Mouse (Mus musculus) stomach, embryonic 14.5 days (tissue): Measurements from ENCODE around the gene Fasn. TPM values are rescaled to one million over a fixed set of nuclear protein-coding genes. Genes with fewer than 3 reads are reported as not detected.
A peak's percentile ranks its signal among the peaks of the same experiment; 100 is the strongest.

Experiments used
- ATAC-seq: fragments of 200-750 bp; cut with Nextera tagmentation; 2 replicates; pipeline ENCODE4 v1.8.0; 2017; ENCODE audit warnings: low read depth, moderate TSS enrichment; ENCODE audit not compliant: insufficient number of reproducible peaks, insufficient read depth, low FRiP score
- H3K27ac ChIP-seq: fragments of 300-500 bp; sonication (generic); 2 replicates; pipeline ENCODE4 v1.5.1; 2014; ENCODE audit warnings: mild to moderate bottlenecking, low read length, moderate library complexity, mixed read lengths
- H3K27me3 ChIP-seq: fragments of 300-500 bp; sonication (generic); 2 replicates; pipeline ENCODE4 v1.6.1; 2014; ENCODE audit warnings: low read length, control low read depth, mixed read lengths; ENCODE audit not compliant: control insufficient read depth, insufficient read depth
- H3K36me3 ChIP-seq: fragments of 300-500 bp; sonication (generic); 2 replicates; pipeline ENCODE4 v1.6.1; 2014; ENCODE audit warnings: mild to moderate bottlenecking, control low read depth, low read length, moderate library complexity, mixed read lengths; ENCODE audit not compliant: control insufficient read depth, insufficient read depth
- H3K4me1 ChIP-seq: fragments of 300-500 bp; sonication (generic); 2 replicates; pipeline ENCODE4 v1.6.1; 2014; ENCODE audit warnings: low read length, control low read depth, mixed read lengths; ENCODE audit not compliant: control insufficient read depth, insufficient read depth
- H3K4me2 ChIP-seq: fragments of 300-500 bp; sonication (generic); replicated peaks from 2 replicates; pipeline ENCODE4 v1.6.1; 2014; ENCODE audit warnings: low read depth, low read length, control low read depth
- H3K4me3 ChIP-seq: fragments of 300-500 bp; sonication (generic); 2 replicates; pipeline ENCODE4 v1.5.1; 2014; ENCODE audit warnings: low read depth, low read length, control low read depth
- H3K9ac ChIP-seq: fragments of 300-500 bp; sonication (generic); replicated peaks from 2 replicates; pipeline ENCODE4 v1.6.1; 2014; ENCODE audit warnings: low read depth, mild to moderate bottlenecking, control low read depth, low read length, moderate library complexity, mixed read lengths
- H3K9me3 ChIP-seq: fragments of 300-500 bp; sonication (generic); 2 replicates; pipeline ENCODE4 v1.6.1; 2016; ENCODE audit warnings: low read depth, low read length, control low read depth; ENCODE audit not compliant: control insufficient read depth
- WGBS: fragments of 180-500 bp; shearing (Covaris S2); extraction: QIAGEN DNeasy Blood & Tissue Kit; methylation state at CpG from one replicate; pipeline ENCODE4 v1.1.7; 2014; 5-methylcytosine and 5-hydroxymethylcytosine counted together
- polyA plus RNA-seq: library from polyadenylated mRNA; unstranded; fragments of >200 nt; fragmentation: Nextera tagmentation; extraction: Ambion mirVana; gene quantifications from 2 replicates; pipeline ENCODE4 v1.2.1, GENCODE M21; 2014

The Fasn gene
- polyA plus RNA-seq, 1 experiment from 2014 or later = 70.9 TPM

GRCm38 (mm10) chr11:120823551-120823947, 798 bp downstream of the Fasn start:
- Histone ChIP-seq H3K27ac (peak overlapping the region; percentile 98), H3K4me3 (peak overlapping the region; percentile 94), H3K27me3 (no peaks in the 10 kb centered on the region), H3K9ac (peak overlapping the region; percentile 92), H3K9me3 (no peaks in the 10 kb centered on the region), H3K4me2 (peak overlapping the region; percentile 97), H3K4me1 (peaks cover 29% of the 10 kb centered on the region), H3K36me3 (peaks cover 42% of the 10 kb centered on the region)
- whole genome bisulfite sequencing = 1% methylated on average over 38 of the region's 40 CpGs
- ATAC-seq = peak; percentile 47

GRCm38 (mm10) chr11:120822831-120823550, 1.4 kb downstream of the Fasn start:
- peak overlapping the region; percentile 97 for H3K4me2 ChIP-seq
- peaks cover 47% of the 10 kb centered on the region for H3K36me3 ChIP-seq
- H3K27me3 ChIP-seq = no peaks in the 10 kb centered on the region
- peak overlapping the region; percentile 92 for H3K9ac ChIP-seq
- no peaks in the 10 kb centered on the region for H3K9me3 ChIP-seq
- H3K27ac ChIP-seq = peak overlapping the region; percentile 98
- WGBS = under 1% methylated on average over 14 of the region's 14 CpGs
- H3K4me3 ChIP-seq = peak overlapping the region; percentile 94
- peaks cover 29% of the 10 kb centered on the region for H3K4me1 ChIP-seq
- no peak for ATAC-seq

GRCm38 (mm10) chr11:120822321-120822720, 2.0 kb downstream of the Fasn start:
- Histone ChIP-seq H3K27ac (no peak overlapping the region), H3K4me3 (peak overlapping the region; percentile 94), H3K9ac (peak overlapping the region; percentile 92; the same call in 1 of the 2 replicates), H3K4me1 (peaks cover 29% of the 10 kb centered on the region), H3K36me3 (peaks cover 54% of the 10 kb centered on the region), H3K4me2 (peak overlapping the region; percentile 97), H3K27me3 (no peaks in the 10 kb centered on the region), H3K9me3 (no peaks in the 10 kb centered on the region)
- 46% methylated on average over 4 of the region's 4 CpGs for WGBS
- ATAC-seq = no peak

GRCm38 (mm10) chr11:120821076-120821922, 3.0 kb downstream of the Fasn start:
- H3K27me3 ChIP-seq = no peaks in the 10 kb centered on the region
- WGBS = 82% methylated on average over 14 of the region's 14 CpGs
- H3K27ac ChIP-seq = no peak overlapping the region
- peaks cover 63% of the 10 kb centered on the region for H3K36me3 ChIP-seq
- H3K4me3 ChIP-seq = peak overlapping the region; percentile 94
- H3K4me2 ChIP-seq = peak overlapping the region; percentile 97; the same call in 1 of the 2 replicates
- peaks cover 29% of the 10 kb centered on the region for H3K4me1 ChIP-seq
- no peak for ATAC-seq
- H3K9me3 ChIP-seq = no peaks in the 10 kb centered on the region
- peak overlapping the region; percentile 92; the same call in 1 of the 2 replicates for H3K9ac ChIP-seq

GRCm38 (mm10) chr11:120820546-120820945, 3.8 kb downstream of the Fasn start:
- peaks cover 69% of the 10 kb centered on the region for H3K36me3 ChIP-seq
- H3K4me3 ChIP-seq = no peak overlapping the region

GRCm38 (mm10) chr11:120819556-120819955, 4.8 kb downstream of the Fasn start:
- 92% methylated on average over 6 of the region's 6 CpGs for WGBS
- H3K9ac ChIP-seq = no peak overlapping the region

More at GRCm38 (mm10) chr11:120820546-120820945, 3.8 kb downstream of the Fasn start:
- no peak for ATAC-seq
- Histone ChIP-seq H3K9me3 (no peaks in the 10 kb centered on the region), H3K4me2 (no peak overlapping the region), H3K27me3 (no peaks in the 10 kb centered on the region), H3K27ac (no peak overlapping the region), H3K9ac (no peak overlapping the region), H3K4me1 (peaks cover 26% of the 10 kb centered on the region)
- 94% methylated on average over 14 of the region's 14 CpGs for WGBS

GRCm38 (mm10) chr11:120818251-120818650, 6.1 kb downstream of the Fasn start:
- Histone ChIP-seq H3K9ac (no peak overlapping the region), H3K27ac (no peak overlapping the region), H3K27me3 (no peaks in the 10 kb centered on the region), H3K4me3 (no peak overlapping the region), H3K4me1 (peaks cover 18% of the 10 kb centered on the region), H3K4me2 (no peak overlapping the region), H3K9me3 (no peaks in the 10 kb centered on the region), H3K36me3 (peaks cover 92% of the 10 kb centered on the region)
- ATAC-seq = no peak
- WGBS = 97% methylated on average over 13 of the region's 13 CpGs

More at GRCm38 (mm10) chr11:120819556-120819955, 4.8 kb downstream of the Fasn start:
- Histone ChIP-seq H3K27ac (no peak overlapping the region), H3K4me3 (no peak overlapping the region), H3K9me3 (no peaks in the 10 kb centered on the region), H3K4me2 (no peak overlapping the region), H3K27me3 (no peaks in the 10 kb centered on the region), H3K36me3 (peaks cover 79% of the 10 kb centered on the region), H3K4me1 (peaks cover 18% of the 10 kb centered on the region)
- ATAC-seq = no peak

GRCm38 (mm10) chr11:120817358-120817757, 7.0 kb downstream of the Fasn start:
- Histone ChIP-seq H3K9ac (no peak overlapping the region), H3K27me3 (no peaks in the 10 kb centered on the region), H3K4me3 (no peak overlapping the region), H3K36me3 (peaks cover 100% of the 10 kb centered on the region), H3K27ac (no peak overlapping the region), H3K4me2 (no peak overlapping the region), H3K4me1 (peaks cover 12% of the 10 kb centered on the region), H3K9me3 (no peaks in the 10 kb centered on the region)
- 81% methylated on average over 6 of the region's 6 CpGs for WGBS
- no peak for ATAC-seq
